Mouse (Mus musculus): ENCODE results near the gene Lig3.

- no peak for TF ChIP-seq CTCF (IDR thresholded peaks at IDR 0.05; ENCODE audit: insufficient read depth, low read length)
- no peak for TF ChIP-seq POLR2A (IDR thresholded peaks at IDR 0.05; ENCODE audit: borderline replicate concordance, extremely low read depth, low read depth, low read length)
Observed at GRCm38 (mm10) chr11:82739006-82739405, 41.9 kb upstream of the Lig3 start.
